Mouse (Mus musculus) layer of hippocampus, postnatal 25 days (tissue): ENCODE data around the gene Olfr272. TPM values are rescaled to one million over a fixed set of nuclear protein-coding genes. Genes with fewer than 3 reads are reported as not detected.
A peak's percentile ranks its signal among the peaks of the same experiment; 100 is the strongest.

ENCODE experiments used
- DNase-seq, 2 experiments: peaks; one replicate each; pipeline ENCODE4 v3.0.0; 2022; ENCODE audit warnings: mixed read lengths in 2 of 2, low spot score in 1 of 2; ENCODE audit errors: extremely low spot score in 1 of 2
- total RNA-seq, 2 experiments: library from RNA; stranded (reverse); gene quantifications; 2 replicates each; pipeline ENCODE4 v1.2.3; 2021

Gene Olfr272
- total RNA-seq = not detected

- DNase-seq = no peak
These were observed at the start of gene Olfr272 for GRCm38 (mm10) chr4:52919078-52919477. Gene Olfr272 (minus strand): TSS chr4:52919178.

- DNase-seq = no peak
These were observed 45.3 kb upstream of the Olfr272 start, which contains the start of gene Olfr270 for GRCm38 (mm10) chr4:52964247-52964646. Gene Olfr270 (plus strand): TSS chr4:52964547.

GRCm38 (mm10) chr4:52958693-52959092, 39.7 kb upstream of the Olfr272 start:
- DNase-seq = peak; percentile 13 to 30

GRCm38 (mm10) chr4:52949005-52949404, 30.0 kb upstream of the Olfr272 start:
- DNase-seq = no peak

GRCm38 (mm10) chr4:52946665-52947064, 27.7 kb upstream of the Olfr272 start:
- no peak for DNase-seq

GRCm38 (mm10) chr4:52930480-52930879, 11.5 kb upstream of the Olfr272 start:
- DNase-seq = no peak

GRCm38 (mm10) chr4:52917311-52917688, 1.7 kb downstream of the Olfr272 start:
- DNase-seq = no peak

GRCm38 (mm10) chr4:52916659-52917310, 2.2 kb downstream of the Olfr272 start:
- no peak for DNase-seq

GRCm38 (mm10) chr4:52912409-52912808, 6.6 kb downstream of the Olfr272 start:
- DNase-seq = no peak

GRCm38 (mm10) chr4:52909542-52909941, 9.4 kb downstream of the Olfr272 start:
- no peak for DNase-seq

GRCm38 (mm10) chr4:52864156-52864555, 54.8 kb downstream of the Olfr272 start:
- DNase-seq = no peak

Other genes with a start within 250 kb of the Olfr272 start
- not detected for gene Olfr275, start 104.6 kb downstream of the Olfr272 start, total RNA-seq
- gene Olfr273, start 59.9 kb downstream of the Olfr272 start, total RNA-seq = not detected
- not detected for gene Olfr270, start 45.4 kb upstream of the Olfr272 start, total RNA-seq
- not detected for gene Nipsnap3a, start 70.1 kb upstream of the Olfr272 start, total RNA-seq
- 10 to 100 TPM; 14.4 to 17.6 TPM for gene Nipsnap3b, start 92.7 kb upstream of the Olfr272 start, total RNA-seq
- gene Abca1, start 240.7 kb upstream of the Olfr272 start, total RNA-seq = 10 to 100 TPM; 20.3 to 25.1 TPM